Mouse (Mus musculus): Measurements from ENCODE around the gene Vmn1r206. TPM values are rescaled to one million over a fixed set of nuclear protein-coding genes. Genes with fewer than 3 reads are reported as not detected.
"Not testable (repeated sequence)": the region's sequence is repeated elsewhere in the genome, so short reads cannot be mapped to it uniquely, and the experiment has no call there.

The Vmn1r206 gene
- total RNA-seq (2015; ENCODE audit: low replicate concordance): not detected in 2 replicates
- not detected in 2 replicates for total RNA-seq (2017; ENCODE audit: low replicate concordance)

DNA sequence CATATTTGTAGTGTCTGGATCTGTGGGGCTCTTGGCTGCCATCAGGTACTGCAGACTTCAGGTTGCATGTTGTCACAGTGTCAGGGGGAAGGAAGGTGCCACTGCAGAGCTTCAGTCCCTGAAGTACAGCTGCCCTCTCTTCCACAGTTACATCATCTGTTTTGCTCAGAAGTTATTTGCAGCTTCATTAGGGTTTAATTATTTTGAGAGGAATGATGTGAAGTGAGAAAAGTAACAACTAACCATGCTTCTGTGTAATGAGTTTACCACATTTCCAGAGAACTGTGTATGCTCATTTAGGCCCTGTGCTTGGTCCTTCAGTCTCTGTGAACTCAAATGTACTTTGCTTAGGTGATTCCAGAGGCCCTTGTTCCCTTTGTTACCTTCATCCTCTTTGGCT is at the start of gene Vmn1r206:
Gene Vmn1r206 (minus strand): TSS at position 101 of the 400 bp plus-strand sequence.
- ATAC-seq (replicated peaks; ENCODE audit: low FRiP score, poor library complexity, severe bottlenecking): not testable (repeated sequence)

DNA sequence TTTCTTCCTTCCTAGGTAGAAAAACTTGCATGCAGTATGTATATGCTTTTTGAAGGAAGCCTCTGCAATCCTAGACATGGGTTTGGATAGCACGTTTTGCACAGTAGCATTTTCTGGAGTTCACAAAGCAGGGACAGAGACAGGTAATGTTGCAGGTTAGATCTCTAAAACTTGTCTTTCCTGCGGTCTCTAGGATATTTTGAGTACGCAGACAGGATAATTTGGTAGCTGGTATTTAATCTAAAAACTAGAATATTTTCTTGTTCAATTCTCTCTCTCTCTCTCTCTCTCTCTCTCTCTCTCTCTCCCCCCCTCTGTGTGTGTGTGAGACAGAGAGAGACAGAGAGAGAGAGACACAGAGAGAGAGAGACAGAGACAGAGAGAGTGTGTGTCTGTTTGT is 31.2 kb downstream of the Vmn1r206 start, which contains the start of gene Vmn1r205:
Gene Vmn1r205 (minus strand): TSS at position 101 of the 400 bp plus-strand sequence.
- ATAC-seq (replicated peaks; ENCODE audit: low FRiP score, poor library complexity, severe bottlenecking): no peak

DNA sequence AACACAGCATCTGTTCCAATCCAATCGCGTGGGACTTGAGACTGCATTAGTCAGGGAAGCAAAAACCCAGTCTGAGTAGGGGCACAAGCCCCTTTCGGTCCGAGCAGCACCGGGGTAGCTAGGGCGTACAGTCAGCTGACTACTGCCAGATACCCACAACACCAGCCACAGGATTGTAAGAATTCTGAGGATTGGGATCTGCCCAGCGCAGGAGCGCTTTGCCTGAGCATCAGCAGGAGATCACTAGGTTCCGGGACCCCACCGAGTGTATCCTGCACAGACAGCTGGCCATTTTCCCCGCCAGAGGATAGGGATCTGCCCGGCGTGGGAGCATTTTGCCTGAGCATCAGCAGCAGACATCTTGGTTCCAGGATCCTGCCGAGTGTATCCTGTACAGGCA is 40.7 kb downstream of the Vmn1r206 start:
- not testable (repeated sequence) for ATAC-seq (replicated peaks; ENCODE audit: low FRiP score, poor library complexity, severe bottlenecking)

DNA sequence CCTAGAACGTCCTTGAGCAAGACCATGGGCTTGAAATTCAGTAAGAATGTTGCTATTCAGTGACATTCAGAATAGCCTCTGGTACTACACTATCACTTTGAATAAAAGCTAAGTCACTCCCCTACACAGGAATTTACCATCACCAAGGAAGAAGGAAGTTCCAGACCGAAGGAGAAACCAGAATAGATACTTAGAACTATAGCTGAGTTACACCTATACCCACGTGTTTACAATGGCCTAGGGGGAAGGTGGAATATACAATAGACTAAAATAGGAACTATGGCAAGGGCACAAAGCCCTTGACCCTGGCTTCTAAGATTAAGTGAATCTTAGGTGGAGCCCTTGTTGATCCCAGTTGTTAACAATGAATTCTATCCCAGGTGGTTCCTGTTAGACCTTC is 49.1 kb downstream of the Vmn1r206 start:
- ATAC-seq (replicated peaks; ENCODE audit: low FRiP score, poor library complexity, severe bottlenecking): not testable (repeated sequence)

Other genes with a start within 250 kb of the Vmn1r206 start
- not detected in 2 replicates for gene Vmn1r199, start 244.4 kb downstream of the Vmn1r206 start, total RNA-seq (2015; ENCODE audit: low replicate concordance)
- gene Vmn1r199, start 244.4 kb downstream of the Vmn1r206 start, total RNA-seq (2017; ENCODE audit: low replicate concordance): not detected in 2 replicates
- gene Vmn1r200, start 233.9 kb downstream of the Vmn1r206 start, total RNA-seq (2015; ENCODE audit: low replicate concordance): not detected in 2 replicates
- not detected in 2 replicates for gene Vmn1r200, start 233.9 kb downstream of the Vmn1r206 start, total RNA-seq (2017; ENCODE audit: low replicate concordance)
- gene Vmn1r201, start 152.3 kb downstream of the Vmn1r206 start, total RNA-seq (2015; ENCODE audit: low replicate concordance): not detected in 2 replicates
- gene Vmn1r201, start 152.3 kb downstream of the Vmn1r206 start, total RNA-seq (2017; ENCODE audit: low replicate concordance): not detected in 2 replicates
- not detected in 2 replicates for gene Vmn1r202, start 118.9 kb downstream of the Vmn1r206 start, total RNA-seq (2015; ENCODE audit: low replicate concordance)
- gene Vmn1r202, start 118.9 kb downstream of the Vmn1r206 start, total RNA-seq (2017; ENCODE audit: low replicate concordance): not detected in 2 replicates
- gene Vmn1r203, start 106.1 kb downstream of the Vmn1r206 start, total RNA-seq (2015; ENCODE audit: low replicate concordance): not detected in 2 replicates
- 0.14 TPM in 1 of 2 replicates, not detected in the other for gene Vmn1r203, start 106.1 kb downstream of the Vmn1r206 start, total RNA-seq (2017; ENCODE audit: low replicate concordance)
- gene Vmn1r204, start 71.1 kb downstream of the Vmn1r206 start, total RNA-seq (2015; ENCODE audit: low replicate concordance): not detected in 2 replicates
- not detected in 2 replicates for gene Vmn1r204, start 71.1 kb downstream of the Vmn1r206 start, total RNA-seq (2017; ENCODE audit: low replicate concordance)
- not detected in 2 replicates for gene Vmn1r205, start 31.3 kb downstream of the Vmn1r206 start, total RNA-seq (2015; ENCODE audit: low replicate concordance)
- not detected in 2 replicates for gene Vmn1r205, start 31.3 kb downstream of the Vmn1r206 start, total RNA-seq (2017; ENCODE audit: low replicate concordance)
- gene Vmn1r207-ps, start 105.4 kb upstream of the Vmn1r206 start, total RNA-seq (2015; ENCODE audit: low replicate concordance): not detected in 2 replicates
- gene Vmn1r207-ps, start 105.4 kb upstream of the Vmn1r206 start, total RNA-seq (2017; ENCODE audit: low replicate concordance): not detected in 2 replicates
- gene Vmn1r208, start 153.1 kb upstream of the Vmn1r206 start, total RNA-seq (2015; ENCODE audit: low replicate concordance): not detected in 2 replicates
- gene Vmn1r208, start 153.1 kb upstream of the Vmn1r206 start, total RNA-seq (2017; ENCODE audit: low replicate concordance): not detected in 2 replicates
- gene Vmn1r209, start 185.4 kb upstream of the Vmn1r206 start, total RNA-seq (2015; ENCODE audit: low replicate concordance): not detected in 2 replicates
- gene Vmn1r209, start 185.4 kb upstream of the Vmn1r206 start, total RNA-seq (2017; ENCODE audit: low replicate concordance): not detected in 2 replicates
- gene Vmn1r210, start 207.1 kb upstream of the Vmn1r206 start, total RNA-seq (2015; ENCODE audit: low replicate concordance): not detected in 2 replicates
- gene Vmn1r210, start 207.1 kb upstream of the Vmn1r206 start, total RNA-seq (2017; ENCODE audit: low replicate concordance): not detected in 2 replicates
- gene Vmn1r211, start 233.3 kb upstream of the Vmn1r206 start, total RNA-seq (2015; ENCODE audit: low replicate concordance): not detected in 2 replicates
- gene Vmn1r211, start 233.3 kb upstream of the Vmn1r206 start, total RNA-seq (2017; ENCODE audit: low replicate concordance): not detected in 2 replicates

All from erythroblast, adult 5-6 weeks (primary cell).